Mouse (Mus musculus): ENCODE measurements at regions not wholly inside any gene's neighbourhood (a gene's known extent, or its start where the extent isn't known, plus 50 kb on each side); places are given as distances from the start of the nearest gene placed in this dataset.

DNA sequence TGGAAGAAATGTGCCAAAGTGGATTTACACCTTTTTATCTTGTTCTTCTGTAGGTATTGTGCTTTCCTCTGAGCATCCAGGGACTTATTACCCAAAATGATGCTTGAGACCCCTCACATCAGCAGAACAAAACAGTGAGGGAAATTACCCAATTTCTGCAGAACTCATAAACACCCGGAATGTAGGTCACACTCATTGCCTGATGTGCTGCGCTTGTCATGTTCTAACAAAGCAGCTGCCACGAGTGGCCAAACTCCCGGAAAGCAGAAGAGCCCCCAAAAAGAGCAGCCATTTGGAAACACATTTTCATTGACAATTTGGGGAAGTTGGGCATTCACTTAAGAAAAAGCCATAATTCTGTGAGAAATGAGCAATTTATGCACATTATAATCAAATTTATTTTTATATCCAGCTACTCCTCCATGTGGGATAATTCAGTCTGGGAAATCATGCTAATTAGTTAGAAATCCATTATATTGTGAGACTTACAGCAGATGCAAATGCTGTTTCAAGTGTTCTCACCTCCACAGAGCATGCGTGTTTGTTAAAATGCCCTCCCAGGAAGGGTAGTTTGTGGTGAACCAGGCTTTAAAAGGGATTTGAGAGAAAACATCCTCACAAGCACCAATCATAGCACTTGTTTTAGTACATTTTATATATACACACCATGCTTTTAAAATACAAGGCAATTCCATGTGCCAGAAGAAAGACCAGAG, 931.9 kb upstream of the Klhl29 start:
- DNase-seq (ENCODE audit: low read depth), result peak; percentile 62
- TF ChIP-seq POLR2A (IDR thresholded peaks at IDR 0.05; ENCODE audit: borderline replicate concordance, extremely low read depth, insufficient read depth, insufficient read length, poor library complexity, severe bottlenecking) (no peak), CTCF (IDR thresholded peaks at IDR 0.05; ENCODE audit: borderline replicate concordance, extremely low read depth, insufficient read depth, insufficient read length) (no peak)

DNA sequence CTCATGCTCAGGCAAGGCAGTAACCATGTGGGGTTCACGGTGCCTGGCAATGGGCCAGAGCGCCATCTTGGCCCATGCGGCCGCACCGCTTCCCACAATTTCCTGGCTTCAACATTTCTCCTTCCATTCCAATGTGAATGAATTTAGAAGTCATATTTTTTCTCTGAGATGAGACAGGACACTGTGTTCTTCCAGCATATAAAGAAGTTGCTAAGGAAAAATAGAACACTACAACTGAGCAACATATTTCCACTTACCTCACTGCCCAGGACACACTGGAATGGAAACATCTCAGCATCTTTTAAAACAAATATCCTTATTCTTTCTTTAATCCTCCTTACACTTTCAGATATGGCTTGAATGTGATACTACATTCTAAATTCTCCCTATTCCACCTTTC, 912.1 kb upstream of the Klhl29 start:
- no peak for DNase-seq (ENCODE audit: low read depth)

DNA sequence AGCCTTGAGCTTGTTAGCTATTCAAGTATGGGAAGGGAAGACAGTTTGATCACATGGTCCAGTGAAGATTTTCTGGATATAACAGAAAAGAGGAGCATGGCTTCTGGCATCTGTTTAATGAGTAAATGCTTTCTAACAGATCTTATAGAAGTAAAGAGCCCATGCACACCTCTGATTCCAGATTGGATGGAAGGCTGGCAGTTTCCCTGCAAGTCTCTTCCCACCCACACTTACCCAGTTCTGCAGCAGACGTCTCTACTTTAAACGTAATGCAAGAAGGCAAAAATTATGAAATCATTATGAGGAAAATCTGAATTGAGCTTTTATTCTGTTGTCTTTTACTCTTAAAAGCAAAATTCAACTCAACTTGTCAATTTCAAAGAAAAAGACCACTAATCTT, 888.5 kb upstream of the Klhl29 start:
- no peak for TF ChIP-seq POLR2A (IDR thresholded peaks at IDR 0.05; ENCODE audit: borderline replicate concordance, extremely low read depth, insufficient read depth, insufficient read length, poor library complexity, severe bottlenecking)
- TF ChIP-seq CTCF (IDR thresholded peaks at IDR 0.05; ENCODE audit: borderline replicate concordance, extremely low read depth, insufficient read depth, insufficient read length), result no peak
- DNase-seq (ENCODE audit: low read depth), result no peak

More for the DNA sequence above, 912.1 kb upstream of the Klhl29 start:
- TF ChIP-seq POLR2A (IDR thresholded peaks at IDR 0.05; ENCODE audit: borderline replicate concordance, extremely low read depth, insufficient read depth, insufficient read length, poor library complexity, severe bottlenecking) (no peak), CTCF (IDR thresholded peaks at IDR 0.05; ENCODE audit: borderline replicate concordance, extremely low read depth, insufficient read depth, insufficient read length) (no peak)
